Mouse (Mus musculus) layer of hippocampus, postnatal 36 days (tissue): Measurements from ENCODE around the gene Tmprss6. TPM values are rescaled to one million over a fixed set of nuclear protein-coding genes. Genes with fewer than 3 reads are reported as not detected.

Source experiments
- DNase-seq, 2 experiments: peaks; one replicate each; pipeline ENCODE4 v3.0.0; 2022
- total RNA-seq, 2 experiments: library from RNA; stranded (reverse); gene quantifications; 2 replicates each; pipeline ENCODE4 v1.2.3; 2021

The Tmprss6 gene
- total RNA-seq, 2 experiments from 2014 or later: 3.7 to 5.0 TPM

DNA sequence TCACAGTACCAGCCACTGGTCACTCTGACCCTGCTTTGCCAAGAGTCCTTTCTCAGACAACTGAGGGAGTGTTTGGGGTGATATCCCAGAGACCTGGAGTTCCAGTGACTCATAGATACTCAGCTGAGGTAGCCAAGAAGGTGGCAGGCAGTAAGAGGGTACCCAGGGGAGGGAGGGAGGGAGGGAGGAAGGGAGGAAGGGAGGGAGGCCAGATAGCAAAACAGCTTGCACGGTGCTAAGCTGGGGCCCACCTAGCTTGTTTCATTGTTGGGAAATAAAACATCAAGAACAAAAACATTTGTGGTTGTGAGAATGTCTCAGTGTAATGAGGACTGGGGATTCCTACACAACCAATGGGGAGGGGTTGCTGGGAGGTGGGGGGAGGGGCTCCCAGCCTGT lies 54.7 kb downstream of the Tmprss6 start:
- no peak for DNase-seq

DNA sequence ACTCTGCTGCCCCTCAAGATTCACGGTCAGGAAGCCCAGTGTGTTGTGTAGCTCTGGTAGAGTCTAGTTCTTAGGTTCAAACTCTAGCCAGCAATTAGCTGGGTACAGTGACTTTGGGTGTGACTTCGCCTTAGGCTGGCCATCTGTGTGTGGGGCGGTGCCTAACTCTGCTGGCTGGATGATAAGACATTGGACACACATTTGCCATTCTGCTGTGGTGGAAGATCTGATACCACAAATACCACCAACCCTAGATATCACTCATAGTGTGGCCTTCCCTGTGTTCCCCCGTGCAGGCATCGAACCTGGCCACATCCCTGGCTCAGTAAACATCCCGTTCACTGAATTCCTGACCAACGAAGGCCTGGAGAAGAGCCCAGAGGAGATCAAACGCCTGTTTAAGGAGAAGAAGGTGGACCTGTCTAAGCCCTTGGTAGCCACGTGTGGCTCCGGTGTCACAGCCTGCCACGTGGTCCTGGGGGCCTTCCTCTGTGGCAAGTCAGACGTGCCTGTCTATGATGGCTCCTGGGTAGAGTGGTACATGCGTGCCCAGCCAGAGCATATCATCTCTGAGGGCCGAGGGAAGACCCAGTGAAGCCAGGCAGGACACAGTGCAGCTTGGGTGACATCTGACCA lies 55.2 kb downstream of the Tmprss6 start:
- no peak for DNase-seq

DNA sequence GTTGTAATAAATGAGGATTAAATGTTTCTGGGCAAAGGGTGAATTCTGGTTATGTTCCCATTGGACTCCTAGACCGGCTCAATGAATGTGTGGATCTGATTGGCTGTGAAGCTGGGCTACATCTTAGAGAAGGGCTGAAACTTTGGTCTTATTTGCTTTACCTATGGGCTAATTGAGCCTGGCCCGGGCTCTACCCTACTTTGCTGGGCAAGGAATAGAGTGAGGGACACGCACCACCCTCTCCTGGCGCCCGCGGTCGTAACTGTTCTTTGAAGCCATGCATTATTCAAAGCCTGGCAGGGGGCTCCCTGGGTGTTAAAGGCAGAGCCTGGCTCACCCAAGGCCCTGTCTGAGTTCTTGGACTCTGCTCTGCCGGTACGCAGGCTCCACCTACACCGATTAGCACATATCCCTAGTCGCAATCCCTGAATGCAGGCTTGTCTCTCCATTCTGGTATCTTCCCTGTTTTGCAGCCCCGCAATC lies 58.8 kb downstream of the Tmprss6 start:
- DNase-seq: no peak

DNA sequence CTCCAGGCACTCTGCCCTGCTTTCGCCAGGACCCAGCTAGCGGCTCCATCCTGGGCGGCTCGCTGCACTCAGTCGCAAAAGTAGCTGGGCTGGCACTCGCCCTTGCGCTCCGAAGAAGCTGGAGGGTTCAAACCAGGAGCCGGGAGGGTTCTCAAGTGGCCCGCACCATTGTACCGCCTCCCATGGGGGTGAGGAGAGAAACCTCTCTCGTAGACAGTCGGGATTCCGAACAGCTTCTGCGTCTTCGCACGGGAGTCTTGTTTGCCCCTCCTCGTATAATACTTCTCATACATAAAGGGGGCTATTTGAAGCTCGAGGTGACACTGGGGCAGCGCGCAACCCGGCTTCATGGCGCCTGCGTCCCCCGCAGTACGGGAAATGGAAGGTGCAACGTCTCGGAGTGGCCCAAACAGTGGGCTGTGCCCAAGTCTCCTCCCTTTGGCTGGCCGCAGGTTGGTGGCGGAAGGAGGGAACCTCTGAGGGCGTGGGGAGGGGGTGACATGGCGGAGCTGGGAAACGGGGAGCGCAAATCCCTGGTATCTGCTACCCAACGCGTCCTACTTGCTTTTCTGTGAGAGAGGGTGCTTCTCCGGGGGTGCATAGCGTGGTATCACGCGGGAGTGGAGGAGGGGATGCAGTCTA lies 62.0 kb downstream of the Tmprss6 start, which contains the start of gene Mpst:
Gene Mpst (plus strand): TSS at position 124 of the 642 bp plus-strand sequence.
- DNase-seq: peak; percentile 90 to 93

DNA sequence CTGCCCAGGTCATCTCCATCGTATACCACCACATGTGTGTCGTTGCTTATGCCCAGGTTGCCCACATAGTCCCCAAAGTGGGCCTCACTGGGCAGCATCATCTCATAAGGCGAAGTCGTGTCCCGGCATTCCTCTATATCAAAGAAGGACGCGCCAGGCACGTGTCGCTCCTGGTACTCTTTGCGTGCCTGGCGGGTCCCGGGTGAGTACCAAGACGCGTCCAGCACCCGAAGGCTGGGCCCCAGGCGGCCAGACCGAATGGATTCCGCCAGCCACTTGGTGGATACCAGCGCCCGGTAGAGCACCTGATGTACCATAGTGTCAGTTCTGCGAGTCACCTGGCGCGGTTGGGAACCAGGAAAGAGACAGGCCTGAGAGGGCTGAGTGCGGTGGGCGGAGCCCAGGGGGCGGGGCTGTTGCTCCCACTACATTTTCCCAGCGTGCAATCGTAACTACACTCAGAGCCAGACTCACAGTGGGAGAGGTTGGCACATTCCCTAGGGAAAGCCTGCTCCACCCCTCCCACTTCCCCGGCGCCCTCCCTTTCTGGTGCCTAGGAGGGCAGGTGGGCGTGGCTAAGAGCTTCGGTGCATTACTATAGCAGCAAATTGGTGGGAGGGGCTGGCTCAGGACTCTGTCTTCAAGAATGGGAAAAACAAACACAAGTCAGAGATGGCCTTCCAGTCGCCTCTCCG lies 62.8 kb downstream of the Tmprss6 start, which contains the start of gene Tst:
Gene Tst (minus strand): TSS at position 391 of the 695 bp plus-strand sequence.
- peak; percentile 88 to 90 for DNase-seq

DNA sequence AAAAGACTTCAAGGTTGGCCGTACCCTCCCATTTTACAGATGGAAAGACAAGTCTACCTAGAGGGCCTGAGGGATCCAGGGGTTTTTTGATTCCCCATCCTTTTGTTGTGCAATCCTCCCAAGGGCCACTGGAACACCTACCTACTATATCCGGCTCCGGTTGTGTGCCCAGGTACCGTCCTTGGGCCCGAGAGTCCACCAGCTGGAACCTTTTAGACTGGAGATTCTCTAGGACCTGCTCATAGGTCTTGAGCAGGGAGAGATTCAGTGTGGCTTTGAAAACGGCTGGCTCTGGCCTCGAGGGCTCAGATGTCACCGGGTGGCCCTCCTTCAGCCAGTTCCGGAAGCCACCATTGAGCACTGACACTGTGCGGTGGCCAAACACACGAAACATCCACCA lies 63.3 kb downstream of the Tmprss6 start:
- DNase-seq: no peak

DNA sequence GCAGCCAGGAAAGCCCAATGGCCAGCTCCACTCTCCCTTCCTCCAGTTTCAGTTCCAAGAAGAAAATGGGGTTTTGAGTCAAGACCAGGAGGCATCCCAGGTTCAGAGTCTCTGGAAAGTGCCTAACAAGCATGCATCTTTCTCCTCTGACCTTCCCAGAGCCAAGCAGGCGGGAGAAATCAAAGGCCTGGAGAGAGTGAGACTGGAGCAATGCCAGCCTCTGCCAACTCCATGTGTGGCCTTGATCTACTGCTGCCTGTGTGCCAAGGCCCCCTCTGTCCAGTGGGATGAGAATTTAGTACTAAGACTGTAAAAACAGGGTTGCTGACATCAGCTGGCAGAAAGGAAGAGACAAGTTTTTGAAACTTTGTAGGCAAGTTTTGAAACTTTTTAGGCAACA lies 64.5 kb downstream of the Tmprss6 start:
- peak in 1 of 2 experiments; percentile 45 for DNase-seq

DNA sequence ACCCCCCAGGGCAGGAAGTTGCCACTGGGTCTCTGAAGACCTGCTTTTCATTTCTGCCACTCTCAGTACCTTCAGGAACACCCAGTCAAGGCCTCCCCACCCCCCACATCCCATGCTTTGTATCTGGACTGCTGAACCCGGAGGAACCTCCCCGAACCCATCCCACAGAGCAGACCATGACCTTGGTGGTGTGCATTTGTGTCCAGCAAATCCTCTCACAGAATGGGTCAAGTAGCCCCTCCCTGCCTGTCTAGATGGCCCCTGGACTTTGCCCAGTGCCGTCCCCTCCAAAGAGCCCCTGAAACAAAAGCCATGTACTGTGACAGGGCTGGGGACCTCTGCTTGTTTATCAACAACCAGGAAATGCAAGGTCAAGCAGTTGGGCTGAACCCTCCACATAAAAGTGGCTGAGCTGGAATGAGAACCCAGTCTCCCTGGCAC lies 65.1 kb downstream of the Tmprss6 start:
- no peak for DNase-seq

DNA sequence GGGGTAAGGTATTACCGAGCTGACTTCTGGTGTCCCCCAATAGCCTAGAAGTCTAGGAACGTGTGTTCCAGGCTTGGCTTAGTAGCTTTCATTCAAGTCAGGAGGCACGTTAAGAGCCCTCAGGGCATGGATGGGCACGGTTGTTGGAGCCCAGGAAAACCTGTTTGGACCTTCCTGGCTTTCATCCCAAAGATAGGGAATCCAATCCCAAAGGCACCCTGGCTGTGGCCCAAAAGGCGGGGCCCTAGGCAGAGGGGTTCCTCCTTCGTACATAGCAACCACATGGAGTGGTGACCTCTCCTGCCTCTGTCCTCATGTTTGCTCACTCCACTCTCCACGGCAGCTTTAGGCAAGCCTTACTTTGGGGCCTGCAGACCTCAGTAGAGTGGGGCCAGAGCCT lies 66.0 kb downstream of the Tmprss6 start:
- DNase-seq: no peak

DNA sequence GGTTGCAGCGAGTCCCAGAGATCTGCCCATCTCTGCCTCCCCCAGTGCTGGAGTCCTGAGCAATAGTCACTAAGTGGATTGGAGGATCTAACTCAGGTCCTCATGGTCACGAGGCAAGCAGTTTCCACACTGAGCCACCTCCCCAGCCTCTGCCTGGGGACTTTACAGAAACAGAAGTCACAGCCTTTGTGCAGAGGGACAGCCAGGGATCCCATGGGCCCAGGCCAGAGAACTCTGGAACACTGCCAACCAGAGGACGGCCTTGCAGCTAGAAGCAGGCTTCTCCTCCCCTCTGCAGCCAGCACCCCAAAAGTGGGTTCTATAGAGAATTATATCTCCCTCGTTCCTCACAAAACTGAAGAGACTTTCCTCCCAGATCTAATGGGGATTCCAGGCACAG lies 66.5 kb downstream of the Tmprss6 start:
- DNase-seq: peak; percentile 51

DNA sequence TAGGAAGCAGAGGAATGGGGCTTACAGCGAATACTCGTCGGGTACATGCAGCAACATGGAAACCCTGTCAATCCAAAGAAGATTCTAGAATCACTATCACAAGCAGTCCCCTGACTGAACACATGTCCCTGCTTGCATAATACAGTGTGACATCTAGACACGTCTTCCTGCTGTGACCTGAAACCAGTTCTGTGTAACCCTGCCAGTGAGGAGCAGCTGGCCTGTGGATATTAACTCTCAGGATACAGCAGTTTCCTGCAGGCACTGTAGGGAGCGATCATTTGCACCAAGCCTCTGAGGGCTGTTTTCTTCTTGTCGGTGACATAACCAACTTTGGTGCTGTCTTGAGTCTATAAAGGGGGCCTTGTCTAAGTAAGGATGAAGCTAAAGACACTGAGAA lies 67.1 kb downstream of the Tmprss6 start:
- DNase-seq: no peak

DNA sequence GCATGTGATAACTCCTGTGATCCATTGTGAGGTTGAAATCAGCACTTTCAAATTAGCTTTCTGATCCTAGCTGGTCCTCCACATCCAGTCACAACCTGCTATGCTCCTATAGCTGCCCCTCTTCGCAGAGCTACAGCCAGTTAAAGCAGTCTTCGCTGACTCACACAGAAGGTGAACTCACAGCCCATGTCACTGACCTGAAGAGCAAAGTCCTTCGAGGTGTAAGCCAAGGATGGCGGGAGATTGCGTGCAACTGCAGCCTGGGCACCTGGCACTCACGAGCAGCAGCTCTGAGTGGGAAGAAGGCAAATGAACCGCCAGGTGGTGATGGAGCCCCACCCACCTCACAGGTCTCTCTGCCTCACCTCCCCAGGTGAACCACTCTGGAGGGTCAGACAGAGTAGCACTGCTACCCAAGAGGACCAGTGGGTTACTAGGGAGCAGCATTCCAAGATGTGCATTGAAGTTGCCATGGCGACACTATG lies 72.9 kb downstream of the Tmprss6 start, which contains the start of gene Tex33:
Gene Tex33 (minus strand): TSS at position 435 of the 485 bp plus-strand sequence.
- DNase-seq: no peak

DNA sequence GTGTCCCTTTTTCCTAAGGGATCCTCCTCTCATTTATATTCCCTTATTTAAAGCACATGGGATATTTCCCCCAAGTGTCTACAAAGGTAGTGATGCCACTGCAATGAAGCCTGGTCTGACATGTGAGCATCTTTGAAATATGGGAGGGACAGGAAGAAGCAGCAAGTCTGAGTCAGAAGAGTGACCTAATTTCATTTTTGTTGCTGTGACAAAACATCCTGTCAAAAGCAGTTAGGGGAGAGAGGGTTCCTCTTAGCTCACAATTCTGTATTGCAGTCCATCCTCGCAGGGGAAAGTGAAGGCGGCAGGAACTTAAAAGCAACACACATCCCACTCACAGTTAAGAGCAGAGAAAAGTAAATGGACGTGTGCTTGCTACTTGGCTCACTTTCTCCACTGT lies 77.6 kb downstream of the Tmprss6 start:
- no peak for DNase-seq

Other genes starting within 250 kb of the Tmprss6 start
- 1 to 10 TPM in 1 of 2 experiments, under 1 TPM in 1; 0.58 to 1.2 TPM for gene Ncf4, start 223.8 kb downstream of the Tmprss6 start, total RNA-seq
- 1 to 10 TPM; 1.4 to 1.5 TPM for gene Csf2rb2, start 162.9 kb downstream of the Tmprss6 start, total RNA-seq
- 1 to 10 TPM; 1.1 to 2.1 TPM for gene Csf2rb, start 142.9 kb downstream of the Tmprss6 start, total RNA-seq
- not detected for gene Tex33, start 72.7 kb downstream of the Tmprss6 start, total RNA-seq
- gene Tst, start 62.7 kb downstream of the Tmprss6 start, total RNA-seq: 10 to 100 TPM; 37.7 to 40.9 TPM
- 10 to 100 TPM; 24.6 to 30.7 TPM for gene Mpst, start 62.2 kb downstream of the Tmprss6 start, total RNA-seq
- gene Kctd17, start 40.1 kb downstream of the Tmprss6 start, total RNA-seq: 100 to 1,000 TPM; 248 TPM
- under 1 TPM; 0.17 to 0.18 TPM for gene Il2rb, start 26.6 kb upstream of the Tmprss6 start, total RNA-seq
- gene C1qtnf6, start 62.8 kb upstream of the Tmprss6 start, total RNA-seq: 1 to 10 TPM; 3.5 to 4.4 TPM
- 10 to 100 TPM; 21.6 to 25.1 TPM for gene Sstr3, start 76.1 kb upstream of the Tmprss6 start, total RNA-seq
- gene Rac2, start 104.1 kb upstream of the Tmprss6 start, total RNA-seq: 1 to 10 TPM; 2.0 to 2.7 TPM
- 10 to 100 TPM; 22.2 to 23.7 TPM for gene Cyth4, start 128.4 kb upstream of the Tmprss6 start, total RNA-seq